Mouse (Mus musculus): Measurements from ENCODE around the gene Sirt2.
A peak's percentile ranks its signal among the peaks of the same experiment; 100 is the strongest.

The Sirt2 gene

DNA sequence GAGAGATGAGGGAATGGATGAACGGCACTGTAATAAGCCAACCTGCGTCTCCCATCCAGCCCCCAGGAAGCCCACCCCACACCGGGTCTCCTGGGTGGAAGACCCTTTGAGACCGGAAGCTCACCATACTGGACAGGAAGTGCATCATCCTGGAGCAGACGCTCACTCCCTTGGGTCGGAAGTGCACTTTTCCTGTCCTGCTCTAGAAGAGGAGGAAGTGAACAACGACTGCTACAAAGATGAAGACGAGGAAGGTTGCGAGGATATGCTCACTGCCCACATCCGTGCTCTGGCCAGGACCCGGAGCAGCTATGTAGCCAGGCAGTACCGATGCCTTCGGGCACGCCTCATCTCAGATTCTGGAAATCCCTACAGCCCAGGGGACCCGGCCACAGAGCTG is 29.3 kb downstream of the Sirt2 start:
- DNase-seq (ENCODE audit: low spot score in 2 of 2): no peak

DNA sequence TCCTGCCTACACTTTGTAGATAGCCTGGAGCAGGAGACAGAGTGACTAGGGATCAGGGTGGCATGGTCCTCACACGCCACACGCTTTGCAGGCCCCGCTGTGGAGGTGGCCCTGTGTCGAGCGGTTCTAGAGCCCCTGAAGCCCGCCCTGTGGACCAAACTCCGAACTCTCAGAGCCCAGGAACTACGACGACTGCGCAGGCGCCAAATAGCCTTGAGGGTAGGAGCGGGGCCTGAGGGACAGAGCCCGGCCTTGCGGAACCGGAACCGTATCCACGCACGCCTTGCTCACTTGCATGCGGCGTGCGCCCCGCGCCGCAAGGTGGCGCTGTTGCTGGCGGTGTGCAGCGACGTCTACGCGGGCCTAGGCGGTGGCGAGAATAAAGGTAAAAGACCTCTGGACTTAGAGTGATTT is 30.0 kb downstream of the Sirt2 start:
- DNase-seq (ENCODE audit: low spot score in 2 of 2): peak; percentile 64 to 72

DNA sequence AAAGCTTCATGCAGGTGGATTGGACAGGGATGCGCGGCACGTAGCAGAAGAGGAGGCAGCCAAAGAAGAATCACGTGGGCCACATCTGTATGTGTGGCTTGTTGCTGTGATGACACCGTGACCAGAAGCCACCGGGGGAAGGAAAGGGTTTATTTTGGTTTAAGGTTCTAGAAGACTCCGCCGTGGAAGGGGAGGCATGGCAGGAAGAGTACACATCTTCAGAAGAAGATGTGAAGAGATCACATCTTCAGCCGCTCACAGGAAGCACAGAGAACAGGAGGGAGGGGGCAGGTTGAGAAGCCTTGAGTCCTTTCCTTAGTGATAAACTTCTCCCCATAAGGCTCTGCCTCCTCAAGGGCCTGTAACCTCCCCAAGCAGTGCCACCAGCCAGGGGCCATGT is 33.5 kb downstream of the Sirt2 start:
- no peak for DNase-seq (ENCODE audit: low spot score in 2 of 2)

DNA sequence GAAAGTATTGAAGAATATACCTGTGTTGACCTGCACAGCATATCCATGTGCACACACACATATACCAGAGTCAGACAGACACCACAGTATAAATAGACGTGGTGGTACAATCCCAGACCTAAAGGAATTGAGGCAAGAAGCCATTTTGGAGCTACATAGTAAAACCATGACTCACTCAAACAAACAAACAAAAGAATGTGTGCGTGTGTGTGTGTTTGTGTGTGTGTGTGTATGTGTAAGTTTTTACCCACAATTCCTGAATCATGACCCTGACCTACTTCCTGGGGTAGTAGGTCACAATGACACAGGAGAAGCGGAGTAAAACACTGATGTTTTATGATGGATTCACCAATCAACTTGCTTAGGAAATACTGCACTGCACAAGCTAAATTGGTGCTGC is 34.9 kb downstream of the Sirt2 start:
- no peak for DNase-seq (ENCODE audit: low spot score in 2 of 2)

DNA sequence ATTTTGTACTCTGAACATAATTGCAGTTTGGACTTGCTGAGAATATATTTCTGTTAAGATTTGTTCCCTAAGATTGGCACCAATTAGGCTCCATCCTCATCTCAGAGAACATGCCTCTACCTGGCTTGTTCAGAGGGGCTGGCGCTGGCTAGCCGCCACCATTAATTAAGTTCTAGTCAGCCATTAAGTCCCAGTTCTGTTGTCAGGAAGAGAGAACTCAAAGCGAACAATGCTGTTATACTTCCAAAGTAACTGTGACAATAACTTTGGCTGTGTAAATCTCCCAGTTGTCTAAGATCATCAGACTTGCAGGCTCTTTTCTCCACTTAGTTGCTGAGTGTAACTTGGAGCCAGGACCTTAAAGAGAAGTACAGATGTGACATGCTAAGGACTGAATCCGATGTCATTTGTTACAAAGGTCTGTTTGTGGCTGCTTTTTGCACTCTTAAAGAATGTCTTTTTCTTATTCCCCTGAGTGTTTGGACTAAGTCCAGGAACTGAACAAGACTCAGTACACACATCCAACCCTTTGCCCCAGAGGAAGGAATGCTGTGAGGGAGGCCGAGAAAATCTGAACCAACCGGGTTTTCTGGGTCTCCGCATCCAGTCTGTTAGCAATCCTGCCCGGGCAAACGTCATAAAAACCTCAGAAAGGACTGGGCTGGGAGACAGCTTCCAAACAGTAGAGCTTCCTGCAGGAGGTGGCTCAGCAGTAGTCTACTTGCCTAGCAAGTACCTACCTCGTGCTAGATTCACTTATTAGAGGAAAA is 35.6 kb downstream of the Sirt2 start:
- no peak for DNase-seq (ENCODE audit: low spot score in 2 of 2)

DNA sequence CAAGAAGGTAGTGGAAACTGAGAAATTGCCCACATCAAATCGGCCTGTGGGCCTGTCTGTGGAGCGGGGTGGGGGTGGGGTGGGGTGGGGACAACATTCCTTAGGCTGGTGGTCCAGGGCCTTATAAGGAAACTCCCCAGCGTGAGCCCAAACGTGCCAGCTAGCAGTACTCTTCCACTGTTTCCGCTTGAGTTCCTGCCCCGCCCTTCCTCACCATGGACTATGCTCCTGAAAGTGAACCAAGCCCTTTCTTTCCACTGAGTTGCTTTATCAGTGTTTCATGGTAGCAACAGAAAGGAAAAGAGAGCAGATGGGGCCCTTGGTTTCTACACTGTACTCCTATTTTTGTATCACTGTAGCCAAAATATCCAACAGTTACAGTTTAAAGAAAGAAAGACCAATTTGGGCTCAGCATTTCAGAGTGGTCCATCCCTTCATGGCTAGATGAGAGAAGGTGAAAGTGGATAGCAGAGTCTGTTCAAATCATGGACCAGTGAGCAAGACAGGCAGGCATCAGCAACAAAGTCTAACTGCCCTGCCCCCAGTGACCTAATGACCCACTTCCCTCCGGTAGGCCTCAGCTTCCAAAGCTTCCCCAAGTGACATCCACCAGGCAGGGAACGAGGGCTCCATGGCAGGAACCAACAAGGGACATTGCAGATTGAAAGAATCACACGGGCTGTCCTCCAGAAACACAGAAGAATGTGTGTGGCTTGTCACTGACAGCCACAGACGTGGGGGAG is 36.5 kb downstream of the Sirt2 start:
- no peak for DNase-seq (ENCODE audit: low spot score in 2 of 2)

DNA sequence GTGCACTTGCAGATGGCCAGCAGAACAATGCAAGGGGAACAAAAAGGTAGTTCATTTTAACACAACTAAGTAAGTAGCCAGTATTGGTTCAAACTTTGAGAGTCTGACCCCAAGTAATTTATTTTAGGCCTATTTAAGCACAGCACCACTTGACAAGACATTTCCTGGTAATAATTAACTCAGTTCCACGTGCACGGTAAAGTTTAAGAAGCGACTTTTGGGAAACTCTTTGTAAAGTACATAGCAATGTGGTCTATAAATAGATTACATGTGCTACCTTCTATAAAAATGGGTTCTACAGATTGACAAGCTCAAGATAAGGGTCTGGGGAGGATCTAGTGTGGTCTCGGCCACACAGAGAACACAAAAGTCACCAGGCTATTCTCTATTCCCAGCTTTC is 37.2 kb downstream of the Sirt2 start:
- DNase-seq (ENCODE audit: low spot score in 2 of 2): no peak

DNA sequence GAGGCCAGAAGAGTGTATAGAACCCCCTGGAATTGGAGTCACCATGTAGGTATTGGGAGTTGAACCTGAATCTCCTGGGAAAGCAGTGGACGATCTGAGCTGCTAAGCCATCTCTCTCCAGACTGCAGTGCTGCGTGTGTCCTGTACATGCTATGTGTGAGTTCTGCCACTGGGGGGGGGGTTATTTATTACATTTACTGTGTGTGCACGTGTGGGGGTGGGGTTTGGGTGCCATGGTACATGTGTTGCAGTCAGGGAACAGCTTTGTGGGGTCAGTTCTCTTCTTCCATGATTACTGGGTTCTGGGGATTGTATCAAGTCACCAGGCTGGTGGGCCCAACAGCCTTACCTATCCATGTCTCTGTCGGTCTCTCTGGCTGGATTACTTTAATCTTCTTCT is 40.3 kb downstream of the Sirt2 start:
- DNase-seq (ENCODE audit: low spot score in 2 of 2): no peak

DNA sequence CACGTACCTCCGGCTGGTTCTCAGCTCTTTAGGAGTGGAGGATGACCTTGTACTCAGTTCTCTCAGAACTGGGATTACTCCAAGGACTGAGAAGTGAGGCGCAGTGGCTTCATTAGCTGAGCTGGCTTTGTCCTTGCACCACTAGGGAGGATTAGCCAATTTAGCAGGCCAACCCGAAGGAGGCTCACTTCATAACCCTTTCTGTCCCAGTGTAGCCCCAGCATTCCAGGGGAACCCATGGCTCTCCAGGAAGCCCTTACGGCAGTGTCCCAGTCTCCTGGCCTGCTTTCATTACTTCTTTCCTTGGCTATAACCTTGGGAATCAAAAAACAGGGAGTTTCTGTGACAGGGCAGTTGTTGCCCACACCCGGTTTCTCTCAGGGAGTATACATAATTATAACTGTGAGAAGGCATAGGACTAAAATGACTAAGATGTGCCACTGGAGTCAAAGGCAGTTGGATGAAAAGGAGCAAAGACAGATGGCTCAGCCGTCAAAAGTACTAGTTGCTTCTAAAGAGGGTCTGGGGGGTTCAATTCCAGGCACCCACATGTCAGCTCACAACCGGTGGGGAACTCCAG is 41.2 kb downstream of the Sirt2 start:
- DNase-seq (ENCODE audit: low spot score in 2 of 2): no peak

DNA sequence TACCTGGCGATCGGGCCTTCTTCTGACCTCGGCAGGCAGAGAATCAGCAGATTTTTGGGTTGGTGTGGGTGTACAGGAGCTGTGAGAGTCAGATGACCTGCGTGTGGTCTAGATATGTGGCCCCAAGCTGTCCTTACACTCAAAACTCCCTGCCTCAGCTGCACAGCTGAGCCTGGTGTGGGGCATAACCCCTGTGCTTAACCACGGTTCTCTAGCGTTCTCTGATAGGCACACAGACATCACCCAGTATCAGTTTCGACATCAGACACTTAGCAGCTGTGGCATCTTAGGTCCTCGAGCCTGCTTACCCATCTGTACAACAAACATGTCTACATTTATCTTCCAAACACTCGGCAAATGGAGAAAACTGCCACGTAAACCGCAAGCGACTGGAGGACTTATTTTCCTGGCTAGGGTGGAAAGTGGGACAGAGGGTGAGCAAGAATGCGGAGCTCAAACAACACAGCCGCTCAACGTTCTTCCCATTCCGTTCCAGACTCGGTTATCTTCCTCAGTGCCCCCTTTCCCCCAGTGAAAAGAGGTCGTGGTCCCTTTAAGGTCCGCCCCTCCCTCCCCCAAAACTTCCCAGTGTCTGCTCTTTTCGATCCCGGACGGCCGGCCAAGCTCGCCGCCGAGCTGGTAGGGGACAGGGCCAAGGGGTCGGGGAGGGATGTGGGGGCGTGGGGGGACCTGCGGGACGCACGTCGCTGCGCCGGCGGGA is 41.8 kb downstream of the Sirt2 start, which contains the start of gene Hnrnpl:
TSS of gene Hnrnpl (plus strand) at position 321 of the 721 bp plus-strand sequence.
- DNase-seq (ENCODE audit: low spot score in 2 of 2): no peak

DNA sequence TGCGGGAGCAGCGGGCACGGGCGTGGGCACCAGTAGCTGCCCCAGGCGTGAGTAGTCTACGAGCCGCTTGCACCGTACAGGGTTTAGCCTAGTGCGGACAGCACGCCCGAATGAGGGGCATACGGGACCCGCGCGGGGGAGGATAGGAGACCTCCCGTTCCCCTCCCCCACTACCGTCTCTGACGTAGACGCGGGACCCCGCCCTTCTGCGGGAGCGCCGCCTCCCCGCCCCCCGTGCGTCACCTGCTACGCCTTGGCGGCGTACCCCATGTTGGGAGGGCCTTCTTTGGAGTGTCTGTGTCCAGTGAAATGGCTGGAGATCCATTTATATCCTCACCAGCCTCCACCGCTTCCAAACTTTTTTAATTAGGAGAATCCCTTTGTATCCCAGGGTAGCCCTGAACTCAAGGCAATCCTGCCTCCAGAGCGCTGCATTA is 42.4 kb downstream of the Sirt2 start:
- peak; percentile 87 to 92 for DNase-seq (ENCODE audit: low spot score in 2 of 2)

DNA sequence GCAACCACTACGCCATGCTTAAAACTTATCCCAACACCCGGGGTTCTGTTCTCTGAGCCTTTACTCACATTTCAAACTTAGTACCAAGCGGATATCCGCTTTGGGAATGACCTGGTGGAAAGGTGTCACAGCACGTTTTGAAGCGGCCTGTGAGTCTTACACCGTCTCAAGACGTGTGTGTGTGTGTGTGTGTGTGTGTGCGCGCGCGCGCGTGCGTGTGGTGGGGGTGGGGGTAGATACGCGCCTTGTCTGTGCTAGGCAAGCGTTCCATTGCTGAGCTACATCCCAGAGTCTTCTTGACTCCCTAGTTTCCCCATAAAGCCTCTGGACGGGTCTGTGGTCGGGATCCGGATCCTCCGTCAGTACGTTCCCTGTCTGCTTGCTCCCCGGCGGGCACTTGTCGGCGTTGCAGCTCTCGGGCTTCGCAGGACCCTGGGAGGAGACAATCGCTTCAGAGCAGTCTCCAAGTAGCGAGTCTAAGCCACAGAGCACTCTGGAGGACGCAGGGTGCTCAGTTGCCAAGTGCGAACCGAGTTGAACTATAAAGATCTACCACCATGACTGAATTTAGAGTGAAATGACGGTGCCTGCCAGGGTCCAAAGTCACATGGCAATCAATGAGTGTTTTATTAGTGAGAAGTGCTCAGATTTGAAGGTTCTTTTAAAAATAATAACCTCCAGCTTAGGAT is 43.0 kb downstream of the Sirt2 start:
- peak in 1 of 2 experiments; percentile 44 for DNase-seq (ENCODE audit: low spot score in 2 of 2)

DNA sequence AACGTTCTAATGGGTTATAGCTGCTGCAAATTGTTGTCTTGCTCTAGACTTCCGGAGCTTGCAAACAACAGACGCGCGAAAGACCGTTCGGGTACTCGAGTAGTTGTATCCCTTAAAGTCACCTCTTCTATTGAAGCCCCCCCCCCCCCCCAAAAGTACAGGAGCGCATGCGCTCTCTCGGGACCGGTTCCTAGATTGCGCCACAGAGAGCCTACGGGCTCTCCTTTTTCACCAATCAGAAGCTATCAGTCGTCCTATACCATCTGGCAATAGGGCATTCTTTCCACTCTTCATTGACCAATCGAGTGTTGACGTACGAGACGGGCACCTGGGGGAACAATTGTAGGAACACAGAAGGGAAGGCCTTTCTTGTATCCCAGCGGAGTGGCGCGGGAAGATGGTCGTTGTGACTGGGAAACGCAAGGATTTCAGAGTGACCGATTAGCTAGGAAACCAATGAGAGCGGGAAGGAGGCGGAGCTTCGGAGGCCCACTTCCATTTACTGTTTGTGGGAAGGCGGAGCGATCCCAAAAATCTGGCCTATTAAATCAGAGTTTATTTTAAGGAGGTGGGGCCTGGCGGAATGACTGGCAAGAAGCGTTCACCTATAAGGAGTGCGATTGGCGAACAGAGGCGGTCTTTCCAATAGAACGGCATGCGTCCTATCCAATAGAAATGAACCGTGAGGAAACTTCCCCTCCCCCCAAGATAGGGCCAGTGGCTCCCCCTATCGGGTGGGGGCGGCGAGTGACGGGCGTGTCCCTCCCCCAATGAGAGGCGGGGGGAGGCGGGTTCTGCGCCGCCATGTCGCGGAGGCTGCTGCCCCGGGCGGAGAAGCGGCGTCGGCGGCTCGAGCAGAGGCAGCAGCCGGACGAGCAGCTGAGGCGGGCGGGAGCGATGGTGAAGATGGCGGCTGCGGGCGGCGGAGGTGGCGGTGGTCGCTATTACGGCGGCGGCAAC is 43.9 kb downstream of the Sirt2 start:
- peak; percentile 96 for DNase-seq (ENCODE audit: low spot score in 2 of 2)

DNA sequence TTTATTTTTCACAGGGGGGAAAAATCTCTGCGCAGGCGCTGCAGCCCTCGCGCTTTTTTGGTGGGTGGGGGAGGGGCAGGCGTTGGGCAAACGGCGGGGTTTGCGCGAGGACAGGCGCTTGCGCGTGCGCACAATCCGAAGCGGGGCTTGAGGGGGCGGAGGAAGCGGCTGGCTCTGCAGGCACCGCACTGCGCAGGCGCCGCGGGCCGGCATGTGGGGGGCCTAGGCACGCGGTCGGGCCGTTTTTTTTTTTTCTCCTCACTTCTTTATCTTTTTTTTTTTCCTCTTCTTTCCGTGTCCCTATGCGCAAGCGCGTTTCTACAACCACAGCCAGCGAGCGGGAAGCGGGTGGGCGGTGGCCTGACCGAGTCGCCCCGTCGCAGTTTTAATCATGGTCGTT is 44.7 kb downstream of the Sirt2 start:
- peak; percentile 62 to 85 for DNase-seq (ENCODE audit: low spot score in 2 of 2)

DNA sequence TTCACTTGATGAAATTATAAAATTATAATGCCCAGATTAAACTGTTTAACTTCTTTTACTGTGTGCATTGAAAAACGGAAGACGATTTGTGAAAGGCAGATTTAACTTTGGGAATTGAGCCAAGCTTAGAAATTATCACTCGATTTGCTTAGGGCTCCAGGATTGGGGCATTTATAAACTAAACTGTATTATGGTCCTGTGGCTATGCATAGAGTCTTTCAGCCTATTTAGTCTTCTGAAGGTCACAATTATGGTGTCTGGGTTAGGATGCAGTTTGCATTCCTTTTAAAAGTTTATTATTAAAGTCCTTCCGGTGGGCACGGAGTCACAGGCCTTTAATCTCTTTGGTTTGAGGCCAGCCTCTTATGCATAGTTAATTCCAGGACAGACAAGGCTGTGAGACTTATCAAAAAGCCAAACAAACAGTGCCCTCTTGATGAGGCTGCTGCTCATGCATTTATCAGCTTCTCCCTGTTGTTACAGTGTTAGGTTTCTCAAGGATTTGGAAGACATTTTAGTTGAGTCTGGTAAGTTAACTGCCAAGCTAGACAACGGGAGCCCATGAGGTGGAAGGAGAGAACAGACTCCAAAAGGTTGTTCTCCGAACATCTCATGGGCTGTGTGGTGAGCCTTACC is 45.2 kb downstream of the Sirt2 start:
- no peak for DNase-seq (ENCODE audit: low spot score in 2 of 2)

DNA sequence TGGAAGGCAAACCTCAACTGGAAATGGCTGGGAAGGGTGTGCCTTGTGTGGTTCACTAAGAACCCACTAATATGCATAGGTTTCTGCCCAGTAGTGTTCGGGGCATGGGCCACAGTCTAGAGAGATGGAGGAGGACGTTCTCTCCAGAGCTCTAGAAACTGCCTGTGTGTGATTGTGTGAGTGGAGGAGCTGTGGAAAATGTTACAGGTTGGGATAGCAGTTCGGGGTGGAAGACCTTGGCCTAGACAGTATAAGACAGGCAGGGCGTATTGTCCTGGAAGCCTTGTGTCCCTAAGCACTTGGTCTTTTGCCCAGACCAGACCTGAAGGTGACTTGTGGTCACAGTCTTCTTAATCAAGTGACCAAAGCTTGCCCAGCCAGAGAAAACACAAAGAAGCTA is 45.9 kb downstream of the Sirt2 start:
- no peak for DNase-seq (ENCODE audit: low spot score in 2 of 2)

DNA sequence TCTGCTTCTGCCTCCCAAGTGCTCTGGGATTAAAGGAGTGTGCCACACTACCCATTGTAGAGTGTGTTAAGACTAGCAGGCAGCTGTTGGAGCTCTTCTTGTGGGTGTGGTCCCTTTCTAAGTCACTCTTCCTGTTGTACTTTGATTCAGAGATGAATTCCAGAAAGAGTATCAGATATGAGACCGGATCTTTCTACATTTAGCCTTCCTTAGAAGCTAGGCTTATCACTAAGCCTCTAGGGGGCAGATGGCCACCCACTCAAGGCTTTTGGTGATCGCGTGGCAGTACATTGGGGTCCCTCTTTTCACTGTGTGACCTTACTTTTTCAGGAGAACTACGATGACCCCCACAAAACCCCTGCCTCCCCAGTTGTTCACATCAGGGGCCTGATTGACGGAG is 46.4 kb downstream of the Sirt2 start:
- DNase-seq (ENCODE audit: low spot score in 2 of 2): no peak

DNA sequence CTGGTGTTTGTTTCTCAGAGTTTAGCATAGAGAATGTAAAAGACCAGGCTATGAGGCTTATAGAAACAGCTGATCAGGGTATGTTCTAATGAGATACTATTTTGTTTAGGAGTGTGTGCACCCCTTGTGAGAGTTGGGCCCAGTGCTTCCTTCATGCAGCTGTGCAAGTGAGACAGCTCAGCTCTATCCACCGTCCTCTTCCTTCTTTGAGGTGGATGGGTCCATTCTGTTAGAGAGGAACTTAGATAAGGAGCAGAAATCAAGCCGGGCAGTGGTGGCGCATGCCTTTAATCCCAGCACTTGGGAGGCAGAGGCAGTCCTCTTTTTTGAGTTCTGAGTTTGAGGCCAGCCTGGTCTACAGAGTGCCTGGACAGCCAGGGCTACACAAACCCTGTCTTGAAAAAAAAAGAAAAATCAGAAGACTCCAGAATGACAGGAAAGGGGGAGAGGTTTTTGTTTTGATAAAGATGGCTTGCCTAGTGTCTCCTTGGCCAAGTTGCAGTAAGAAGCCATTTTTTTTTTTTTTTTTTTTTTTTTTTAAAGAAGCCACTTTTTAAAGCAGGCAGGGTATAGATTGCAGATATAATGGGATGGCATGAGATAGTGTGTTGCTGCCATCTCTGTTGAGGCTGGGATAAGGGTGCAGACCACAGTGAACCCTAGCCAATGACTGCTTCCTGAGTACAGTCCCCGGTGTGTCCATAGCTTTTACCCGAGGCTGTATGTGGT is 47.9 kb downstream of the Sirt2 start:
- DNase-seq (ENCODE audit: low spot score in 2 of 2): no peak

DNA sequence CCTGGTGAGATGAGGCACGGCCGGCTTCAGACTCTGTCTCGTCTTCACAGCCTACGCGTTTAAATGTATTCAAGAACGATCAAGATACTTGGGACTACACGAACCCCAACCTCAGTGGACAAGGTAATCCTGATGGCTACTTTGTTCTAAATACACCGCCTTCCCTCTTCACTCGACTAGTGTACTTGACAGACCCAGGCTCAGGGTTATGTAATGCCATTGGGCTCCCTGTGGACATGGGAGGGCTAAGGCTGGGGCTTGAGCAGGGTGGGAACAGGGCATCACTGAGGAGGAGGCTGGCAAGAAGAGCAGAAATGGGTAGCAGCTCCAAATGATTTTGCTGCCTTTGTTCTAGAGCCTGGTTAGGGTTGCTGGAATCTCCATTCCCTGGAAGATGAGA is 48.7 kb downstream of the Sirt2 start:
- DNase-seq (ENCODE audit: low spot score in 2 of 2): no peak

All from frontal cortex, postnatal 25 days (tissue).